Mouse (Mus musculus) lung, postnatal 0 days (tissue): ENCODE measurements around the gene Epor.

ENCODE experiments used
- CTCF ChIP-seq: IDR thresholded peaks from 2 replicates; pipeline ENCODE4 v1.5.1; 2016; ENCODE audit warnings: antibody characterized with exemption, mild to moderate bottlenecking
- EP300 ChIP-seq: IDR thresholded peaks from 2 replicates; pipeline ENCODE4 v1.6.1; 2016; ENCODE audit warnings: antibody characterized with exemption, mild to moderate bottlenecking, control low read depth

DNA sequence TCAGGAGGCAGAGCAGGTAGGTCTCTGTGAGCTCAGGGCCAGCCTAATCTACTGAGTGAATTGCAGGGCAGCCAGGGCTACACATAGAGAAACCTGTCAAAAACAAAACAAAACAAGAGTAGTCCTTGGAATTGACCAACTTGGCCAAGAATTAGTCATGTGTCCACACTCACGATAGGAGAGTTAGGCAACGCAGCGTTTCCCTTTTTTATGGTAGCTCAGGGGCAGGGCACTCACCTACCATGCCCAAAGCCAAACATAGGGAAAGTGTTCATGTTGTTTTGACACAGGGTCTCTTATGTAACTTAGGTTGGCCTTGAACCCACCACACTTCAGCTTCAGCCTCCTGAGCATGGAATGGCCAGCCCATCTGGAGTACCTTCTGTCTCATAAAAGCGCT is 6.0 kb upstream of the Epor start:
- TF ChIP-seq CTCF (no peak), EP300 (no peak)
